Mouse (Mus musculus) embryonic facial prominence, embryonic 12.5 days (tissue): Measurements from ENCODE around the gene Kif1b. TPM values are rescaled to one million over a fixed set of nuclear protein-coding genes. Genes with fewer than 3 reads are reported as not detected.
A peak's percentile ranks its signal among the peaks of the same experiment; 100 is the strongest.
"Not testable (repeated sequence)": the region's sequence is repeated elsewhere in the genome, so short reads cannot be mapped to it uniquely, and the experiment has no call there.

Experiments used
- ATAC-seq: fragments of 200-750 bp; cut with Nextera tagmentation; 2 replicates; pipeline ENCODE4 v1.8.0; 2017; ENCODE audit not compliant: insufficient number of reproducible peaks, insufficient read depth, low FRiP score, low TSS enrichment
- H3K27ac ChIP-seq: fragments of 300-500 bp; sonication (generic); 2 replicates; pipeline ENCODE4 v1.5.1; 2016; ENCODE audit warnings: mild to moderate bottlenecking
- H3K27me3 ChIP-seq: fragments of 300-500 bp; sonication (generic); 2 replicates; pipeline ENCODE4 v1.6.1; 2016; ENCODE audit warnings: mild to moderate bottlenecking, moderate library complexity
- H3K36me3 ChIP-seq: fragments of 300-500 bp; sonication (generic); 2 replicates; pipeline ENCODE4 v1.6.1; 2016; ENCODE audit warnings: mild to moderate bottlenecking
- H3K4me1 ChIP-seq: fragments of 300-500 bp; sonication (generic); 2 replicates; pipeline ENCODE4 v1.6.1; 2016
- H3K4me2 ChIP-seq: fragments of 300-500 bp; sonication (generic); replicated peaks from 2 replicates; pipeline ENCODE4 v1.6.1; 2016; ENCODE audit warnings: mild to moderate bottlenecking, moderate library complexity
- H3K4me3 ChIP-seq: fragments of 300-500 bp; sonication (generic); 2 replicates; pipeline ENCODE4 v1.5.1; 2016; ENCODE audit warnings: mild to moderate bottlenecking
- H3K9ac ChIP-seq: fragments of 300-500 bp; sonication (generic); 2 replicates; pipeline ENCODE4 v1.6.1; 2016; ENCODE audit warnings: mild to moderate bottlenecking, moderate library complexity
- H3K9me3 ChIP-seq: fragments of 300-500 bp; sonication (generic); 2 replicates; pipeline ENCODE4 v1.6.1; 2016; ENCODE audit warnings: mild to moderate bottlenecking, moderate library complexity
- WGBS: fragments of 180-500 bp; shearing (Covaris S2); methylation state at CpG from one replicate; pipeline ENCODE4 v1.1.7; 2016; 5-methylcytosine and 5-hydroxymethylcytosine counted together
- polyA plus RNA-seq: library from polyadenylated mRNA; unstranded; fragments of >200 nt; fragmentation: Nextera tagmentation; extraction: Ambion mirVana; gene quantifications from 2 replicates; pipeline ENCODE4 v1.2.1, GENCODE M21; 2016

The Kif1b gene
- polyA plus RNA-seq, 1 experiment from 2014 or later, result 56.1 TPM

- Histone ChIP-seq H3K36me3 (peaks cover 32% of the 10 kb centered on the region), H3K9ac (no peak overlapping the region), H3K9me3 (no peaks in the 10 kb centered on the region), H3K27me3 (no peaks in the 10 kb centered on the region), H3K27ac (no peak overlapping the region), H3K4me3 (no peak overlapping the region), H3K4me2 (no peak overlapping the region), H3K4me1 (peaks cover 11% of the 10 kb centered on the region; the same call in 1 of the 2 replicates)
- WGBS, result 50% methylated on average over 7 of the region's 7 CpGs
- no peak for ATAC-seq
Observed at GRCm38 (mm10) chr4:149178328-149178727, 129.2 kb downstream of the Kif1b start.

GRCm38 (mm10) chr4:149177046-149177445 is 130.4 kb downstream of the Kif1b start:
- Histone ChIP-seq H3K9me3 (no peaks in the 10 kb centered on the region), H3K4me1 (peaks cover 16% of the 10 kb centered on the region; the same call in 1 of the 2 replicates)
- WGBS, result 40% methylated on average over 5 of the region's 5 CpGs

GRCm38 (mm10) chr4:149176645-149177044 is 130.8 kb downstream of the Kif1b start:
- Histone ChIP-seq H3K4me3 (no peak overlapping the region), H3K27me3 (no peaks in the 10 kb centered on the region), H3K9me3 (no peaks in the 10 kb centered on the region), H3K4me1 (peaks cover 16% of the 10 kb centered on the region; the same call in 1 of the 2 replicates), H3K9ac (no peak overlapping the region), H3K36me3 (peaks cover 15% of the 10 kb centered on the region), H3K4me2 (no peak overlapping the region), H3K27ac (no peak overlapping the region)
- 73% methylated on average over 6 of the region's 6 CpGs for WGBS
- ATAC-seq, result no peak

More at GRCm38 (mm10) chr4:149177046-149177445, 130.4 kb downstream of the Kif1b start:
- H3K4me2 ChIP-seq, result no peak overlapping the region
- no peaks in the 10 kb centered on the region for H3K27me3 ChIP-seq
- no peak overlapping the region for H3K9ac ChIP-seq
- no peak for ATAC-seq
- peaks cover 19% of the 10 kb centered on the region for H3K36me3 ChIP-seq
- H3K4me3 ChIP-seq, result no peak overlapping the region
- H3K27ac ChIP-seq, result no peak overlapping the region

- Histone ChIP-seq H3K9ac (no peak overlapping the region), H3K4me2 (no peak overlapping the region), H3K27me3 (no peaks in the 10 kb centered on the region), H3K27ac (no peak overlapping the region), H3K4me1 (peaks cover 12% of the 10 kb centered on the region; the same call in 1 of the 2 replicates), H3K4me3 (no peak overlapping the region), H3K9me3 (no peaks in the 10 kb centered on the region), H3K36me3 (no peaks in the 10 kb centered on the region)
- 90% methylated on average over 6 of the region's 6 CpGs for WGBS
- ATAC-seq, result no peak
Observed at GRCm38 (mm10) chr4:149173661-149174060, 133.8 kb downstream of the Kif1b start.

- Histone ChIP-seq H3K9ac (no peak overlapping the region), H3K4me1 (peaks cover 6% of the 10 kb centered on the region; the same call in 1 of the 2 replicates), H3K4me3 (no peak overlapping the region), H3K4me2 (no peak overlapping the region), H3K36me3 (no peaks in the 10 kb centered on the region), H3K9me3 (no peaks in the 10 kb centered on the region), H3K27ac (peak overlapping the region; percentile 67), H3K27me3 (no peaks in the 10 kb centered on the region)
- WGBS, result 68% methylated on average over 2 of the region's 2 CpGs
- no peak for ATAC-seq
Observed at GRCm38 (mm10) chr4:149172666-149173065, 134.8 kb downstream of the Kif1b start.

- WGBS, result 90% methylated on average over 5 of the region's 5 CpGs
- peaks cover 5% of the 10 kb centered on the region; the same call in 1 of the 2 replicates for H3K4me1 ChIP-seq
- no peaks in the 10 kb centered on the region for H3K36me3 ChIP-seq
- ATAC-seq, result no peak
- no peaks in the 10 kb centered on the region for H3K9me3 ChIP-seq
- H3K9ac ChIP-seq, result no peak overlapping the region
- peak overlapping the region; percentile 67; the same call in 1 of the 2 replicates for H3K27ac ChIP-seq
- H3K4me3 ChIP-seq, result no peak overlapping the region
- H3K4me2 ChIP-seq, result no peak overlapping the region
- H3K27me3 ChIP-seq, result no peaks in the 10 kb centered on the region
Observed at GRCm38 (mm10) chr4:149172083-149172482, 135.4 kb downstream of the Kif1b start.

GRCm38 (mm10) chr4:149171581-149171981 is 135.9 kb downstream of the Kif1b start:
- Histone ChIP-seq H3K27ac (no peak overlapping the region), H3K9ac (no peak overlapping the region), H3K36me3 (no peaks in the 10 kb centered on the region), H3K4me3 (no peak overlapping the region), H3K4me1 (peaks cover 5% of the 10 kb centered on the region; the same call in 1 of the 2 replicates), H3K4me2 (no peak overlapping the region), H3K27me3 (no peaks in the 10 kb centered on the region), H3K9me3 (no peaks in the 10 kb centered on the region)
- no peak for ATAC-seq
- WGBS, result 83% methylated on average over 5 of the region's 5 CpGs

GRCm38 (mm10) chr4:149170394-149170931 is 137.0 kb downstream of the Kif1b start:
- no peaks in the 10 kb centered on the region for H3K27me3 ChIP-seq
- H3K36me3 ChIP-seq, result no peaks in the 10 kb centered on the region
- peaks cover 8% of the 10 kb centered on the region for H3K4me1 ChIP-seq
- H3K27ac ChIP-seq, result no peak overlapping the region
- no peak for ATAC-seq
- no peak overlapping the region for H3K9ac ChIP-seq
- H3K9me3 ChIP-seq, result no peaks in the 10 kb centered on the region
- no peak overlapping the region for H3K4me2 ChIP-seq
- no peak overlapping the region for H3K4me3 ChIP-seq
- 55% methylated on average over 7 of the region's 7 CpGs for WGBS

- not testable (repeated sequence) for H3K9ac ChIP-seq, H3K27ac ChIP-seq, H3K9me3 ChIP-seq, ATAC-seq, H3K36me3 ChIP-seq, H3K4me2 ChIP-seq, H3K27me3 ChIP-seq, H3K4me3 ChIP-seq
- H3K4me1 ChIP-seq, result peaks cover 12% of the 10 kb centered on the region
- WGBS, result 78% methylated on average over 7 of the region's 8 CpGs
Observed at GRCm38 (mm10) chr4:149169926-149170325, 137.6 kb downstream of the Kif1b start.

GRCm38 (mm10) chr4:149168016-149168415 is 139.5 kb downstream of the Kif1b start:
- H3K9me3 ChIP-seq, result no peaks in the 10 kb centered on the region
- H3K4me3 ChIP-seq, result no peak overlapping the region
- H3K4me2 ChIP-seq, result no peak overlapping the region
- no peak for ATAC-seq
- H3K9ac ChIP-seq, result no peak overlapping the region
- 81% methylated on average over 2 of the region's 2 CpGs for WGBS
- H3K27me3 ChIP-seq, result no peaks in the 10 kb centered on the region
- peaks cover 12% of the 10 kb centered on the region for H3K4me1 ChIP-seq
- H3K36me3 ChIP-seq, result peaks cover 11% of the 10 kb centered on the region; the same call in 1 of the 2 replicates
- H3K27ac ChIP-seq, result no peak overlapping the region

- ATAC-seq, result peak; percentile 29; the same call in 1 of the 2 replicates
- Histone ChIP-seq H3K27me3 (no peaks in the 10 kb centered on the region), H3K9ac (peak overlapping the region; percentile 62), H3K4me2 (peak overlapping the region; percentile 84), H3K27ac (peak overlapping the region; percentile 83), H3K4me1 (peaks cover 7% of the 10 kb centered on the region), H3K4me3 (peak overlapping the region; percentile 98), H3K9me3 (no peaks in the 10 kb centered on the region), H3K36me3 (peaks cover 17% of the 10 kb centered on the region; the same call in 1 of the 2 replicates)
- 2% methylated on average over 27 of the region's 27 CpGs for WGBS
Observed at GRCm38 (mm10) chr4:149166957-149167611, 140.4 kb downstream of the Kif1b start.
